Mouse (Mus musculus) CH12.LX (cell line): ENCODE results near the gene Gm37240. TPM values are rescaled to one million over a fixed set of nuclear protein-coding genes. Genes with fewer than 3 reads are reported as not detected.

ENCODE experiments used
- DNase-seq: peaks from one replicate; pipeline ENCODE4 v3.0.0-alpha.2; 2013; ENCODE audit errors: extremely low read depth
- H3K27ac ChIP-seq: 2 replicates; pipeline ENCODE4 v1.5.1; 2012; ENCODE audit warnings: low read depth, mild to moderate bottlenecking, control low read depth, moderate library complexity; ENCODE audit not compliant: insufficient read depth
- H3K27me3 ChIP-seq: replicated peaks from 2 replicates; pipeline ENCODE3; 2012; ENCODE audit warnings: inconsistent platforms
- H3K36me3 ChIP-seq, 2 experiments: replicated peaks in 1 of 2; 2 replicates each; pipeline versions ENCODE3 to v1.6.1; 2012; ENCODE audit warnings: inconsistent platforms in 1 of 2, low read length in 1 of 2, mild to moderate bottlenecking in 1 of 2, mixed read lengths in 1 of 2, moderate library complexity in 1 of 2; ENCODE audit not compliant: control insufficient read depth in 1 of 2, insufficient read depth in 1 of 2
- H3K4me1 ChIP-seq, 2 experiments: 2 replicates each; pipeline ENCODE4 v1.6.1; 2012; ENCODE audit warnings: inconsistent platforms in 1 of 2, moderate library complexity in 1 of 2; ENCODE audit not compliant: insufficient read depth in 2 of 2, control insufficient read depth in 1 of 2
- H3K4me2 ChIP-seq: 2 replicates; pipeline ENCODE4 v1.6.1; 2012; ENCODE audit warnings: low read depth, mild to moderate bottlenecking, control low read depth; ENCODE audit not compliant: poor library complexity, insufficient read depth, severe bottlenecking
- H3K4me3 ChIP-seq, 3 experiments: fragments of 150-350 bp in 1 of 3; sonication (generic) in 1 of 3; replicated peaks in 1 of 3; 2 replicates each; pipeline versions ENCODE3 to v1.5.1; 2011 to 2012; ENCODE audit warnings: low read depth in 2 of 3, low read length in 2 of 3, mild to moderate bottlenecking in 2 of 3, moderate library complexity in 2 of 3, control low read depth in 1 of 3, improper control_type of control experiment in 1 of 3, inconsistent platforms in 1 of 3, mixed read lengths in 1 of 3; ENCODE audit not compliant: poor library complexity in 1 of 3
- H3K79me2 ChIP-seq: replicated peaks from 2 replicates; pipeline ENCODE4 v1.6.1; 2012; ENCODE audit warnings: mild to moderate bottlenecking, moderate library complexity; ENCODE audit not compliant: control insufficient read depth, poor library complexity, insufficient read depth, severe bottlenecking; ENCODE audit errors: extremely low read depth
- H3K9ac ChIP-seq: 2 replicates; pipeline ENCODE4 v1.6.1; 2012; ENCODE audit warnings: low read depth, mild to moderate bottlenecking, control low read depth, moderate library complexity; ENCODE audit not compliant: insufficient read depth
- H3K9me3 ChIP-seq: replicated peaks from 2 replicates; pipeline ENCODE3; 2012; ENCODE audit warnings: low read length, inconsistent platforms, mixed read lengths
- BHLHE40 ChIP-seq: IDR thresholded peaks from 2 replicates; pipeline ENCODE4 v1.6.1; 2011; ENCODE audit warnings: mild to moderate bottlenecking, low read depth, low read length, improper control_type of control experiment
- CTCF ChIP-seq, 2 experiments: IDR thresholded peaks in 1 of 2; conservative IDR thresholded peaks in 1 of 2; 2 replicates each; pipeline ENCODE4 v1.5.1; 2011 to 2012; ENCODE audit warnings: low read depth in 2 of 2, low read length in 2 of 2, improper control_type of control experiment in 1 of 2, inconsistent platforms in 1 of 2, mild to moderate bottlenecking in 1 of 2, moderate library complexity in 1 of 2
- E2F4 ChIP-seq: IDR thresholded peaks from 2 replicates; pipeline ENCODE4 v1.6.1; 2011; ENCODE audit warnings: low read depth, low read length, improper control_type of control experiment; ENCODE audit not compliant: insufficient replicate concordance
- ELF1 ChIP-seq: IDR thresholded peaks from 2 replicates; pipeline ENCODE4 v1.6.1; 2014; ENCODE audit warnings: low read depth, mild to moderate bottlenecking, inconsistent platforms, low read length, improper control_type of control experiment
- EP300 ChIP-seq: IDR thresholded peaks from 2 replicates; pipeline ENCODE4 v1.6.1; 2011; ENCODE audit warnings: low read length, improper control_type of control experiment
- HCFC1 ChIP-seq: IDR thresholded peaks from 2 replicates; pipeline ENCODE4 v1.6.1; 2012; ENCODE audit warnings: low read depth, mild to moderate bottlenecking, inconsistent platforms, low read length, improper control_type of control experiment
- MAX ChIP-seq: IDR thresholded peaks from 2 replicates; pipeline ENCODE4 v1.6.1; 2011; ENCODE audit warnings: low read length, improper control_type of control experiment
- MEF2A ChIP-seq: IDR thresholded peaks from 2 replicates; pipeline ENCODE4 v1.6.1; 2014; ENCODE audit warnings: low read depth, mild to moderate bottlenecking, inconsistent platforms, low read length, improper control_type of control experiment, borderline replicate concordance
- MYC ChIP-seq: IDR thresholded peaks from 2 replicates; pipeline ENCODE4 v1.6.1; 2011; ENCODE audit warnings: low read depth, mild to moderate bottlenecking, improper control_type of control experiment, low read length
- NELFE ChIP-seq: IDR thresholded peaks from 2 replicates; pipeline ENCODE4 v1.6.1; 2011; ENCODE audit warnings: low read depth, low read length, improper control_type of control experiment
- PAX5 ChIP-seq: IDR thresholded peaks from 2 replicates; pipeline ENCODE4 v1.6.1; 2012; ENCODE audit warnings: low read length, inconsistent platforms, mixed read lengths
- POLR2A ChIP-seq: IDR thresholded peaks from 2 replicates; pipeline ENCODE4 v1.6.1; 2011; ENCODE audit warnings: low read depth, mild to moderate bottlenecking, improper control_type of control experiment, low read length
- RAD21 ChIP-seq: IDR thresholded peaks from 2 replicates; pipeline ENCODE4 v1.6.1; 2011; ENCODE audit warnings: low read depth, mild to moderate bottlenecking, low read length, improper control_type of control experiment, moderate library complexity
- SIN3A ChIP-seq: IDR thresholded peaks from 2 replicates; pipeline ENCODE4 v1.6.1; 2012; ENCODE audit warnings: low read length, improper control_type of control experiment, inconsistent platforms
- SMC3 ChIP-seq: IDR thresholded peaks from 2 replicates; pipeline ENCODE4 v1.6.1; 2011; ENCODE audit warnings: low read depth, low read length, improper control_type of control experiment
- USF2 ChIP-seq: conservative IDR thresholded peaks from 2 replicates; pipeline ENCODE4 v1.6.1; 2011; ENCODE audit warnings: low read depth, low read length, improper control_type of control experiment
- ZC3H11A ChIP-seq: IDR thresholded peaks from 2 replicates; pipeline ENCODE4 v1.6.1; 2012; ENCODE audit warnings: low read depth, mild to moderate bottlenecking, inconsistent platforms, low read length, improper control_type of control experiment
- ZNF384 ChIP-seq: IDR thresholded peaks from 2 replicates; pipeline ENCODE4 v1.6.1; 2012; ENCODE audit warnings: low read depth, low read length, improper control_type of control experiment, inconsistent platforms
- dilution Hi-C: fragments of 300-500 bp; cut with MboI; formaldehyde crosslinking; loops from 2 replicates; pipeline ENCODE4 v1.14.3; 2020; ENCODE audit warnings: low sequenced_read_pairs; ENCODE audit not compliant: extremely low pct_unique_long_range_greater_than_20kb, extremely low pct_ligation_motif_present
- in situ Hi-C: fragments of 300-500 bp; cut with MboI; formaldehyde crosslinking; loops from 3 replicates; pipeline ENCODE4 v1.14.3; 2019; ENCODE audit warnings: low sequenced_read_pairs, low pct_ligation_motif_present, low pct_unique_long_range_greater_than_20kb, mixed read lengths
- polyA plus RNA-seq: library from polyadenylated mRNA; unstranded; fragments of >175 nt; gene quantifications from 2 replicates; pipeline ENCODE4 v1.2.1, GENCODE M21; 2012; ENCODE audit warnings: low read depth; ENCODE audit not compliant: insufficient read length
- total RNA-seq, 2 experiments: library from RNA; depleted of rRNA; stranded (reverse); fragments of 300-350 nt in 1 of 2; fragments of >200 nt in 1 of 2; gene quantifications; 2 replicates each; pipeline ENCODE4 v1.2.3; 2012 to 2014

The Gm37240 gene
- total and polyA plus RNA-seq, 3 experiments, result 0.08 to 0.19 (median 0.14) TPM

- Histone ChIP-seq H3K9ac (no peak overlapping the region), H3K9me3 (no peaks in the 10 kb centered on the region), H3K4me3 (no peak overlapping the region), H3K27ac (no peak overlapping the region), H3K4me1 (no peaks in the 10 kb centered on the region), H3K27me3 (no peaks in the 10 kb centered on the region), H3K36me3 (peaks cover 11 to 64% of the 10 kb centered on the region in 2 experiments), H3K79me2 (no peaks in the 10 kb centered on the region), H3K4me2 (no peak overlapping the region)
- no peak for DNase-seq
- in situ Hi-C loops, result no loop called here
- dilution Hi-C loops, result no loop called here
- TF ChIP-seq ELF1 (no peak), ZNF384 (no peak), RAD21 (no peak), SMC3 (no peak), E2F4 (no peak), USF2 (no peak)
Measured at GRCm38 (mm10) chr3:85594452-85594851, 292.9 kb downstream of the Gm37240 start.

DNA sequence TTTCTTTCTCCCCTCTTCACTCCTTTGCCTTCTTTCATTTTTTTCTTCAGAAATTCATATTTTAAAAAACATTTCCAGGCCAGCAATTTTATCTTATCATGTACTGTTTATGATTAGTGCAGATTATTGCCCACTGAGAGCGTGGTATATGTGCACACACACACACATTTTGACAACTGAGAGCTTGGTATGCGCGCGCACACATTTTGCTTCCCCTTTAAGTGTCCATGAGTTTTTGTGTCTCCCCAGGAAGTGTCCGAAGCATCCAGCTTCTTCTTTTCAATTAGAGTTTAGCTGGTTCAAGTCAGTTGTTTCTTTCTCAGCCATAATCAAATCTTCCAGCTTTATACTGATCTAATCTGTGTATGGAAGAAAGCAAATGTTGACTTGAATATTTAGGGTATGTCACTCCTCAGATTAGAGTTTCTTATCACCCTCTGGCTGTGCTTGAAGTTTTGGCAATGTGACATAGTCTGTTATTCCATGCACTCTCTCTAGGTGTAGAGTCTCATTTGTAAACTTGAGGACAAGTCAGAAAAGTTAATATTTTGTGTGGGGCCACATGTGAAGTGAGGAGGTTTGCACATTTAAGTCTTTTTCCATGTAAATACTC, 294.6 kb downstream of the Gm37240 start:
- dilution Hi-C loops (no loop called here), in situ Hi-C loops (no loop called here)
- H3K36me3 ChIP-seq, result peaks cover 11 to 56% of the 10 kb centered on the region in 2 experiments
- no peak overlapping the region for H3K4me3 ChIP-seq
- no peaks in the 10 kb centered on the region for H3K9me3 ChIP-seq
- H3K27ac ChIP-seq, result no peak overlapping the region
- no peak overlapping the region for H3K4me2 ChIP-seq
- TF ChIP-seq ELF1 (no peak), HCFC1 (no peak), SIN3A (no peak), CTCF (conservative IDR thresholded peaks at IDR 0.05 in 1 of 2, IDR thresholded peaks at IDR 0.05 in 1 of 2; ENCODE audit: low read depth in 2 of 2, low read length in 2 of 2) (no peak), ZC3H11A (no peak), MEF2A (no peak), BHLHE40 (no peak), EP300 (no peak), NELFE (no peak), PAX5 (no peak), MYC (no peak), POLR2A (no peak), MAX (no peak)
- TF ChIP-seq, all 38 proteins: peak for 0
- Histone ChIP-seq H3K27me3 (no peaks in the 10 kb centered on the region), H3K79me2 (no peaks in the 10 kb centered on the region; the same call in 1 of the 2 replicates), H3K9ac (no peak overlapping the region), H3K4me1 (no peaks in the 10 kb centered on the region)
- DNase-seq, result no peak
